Mouse (Mus musculus): ENCODE measurements around the gene Sult2a3. TPM values are rescaled to one million over a fixed set of nuclear protein-coding genes. Genes with fewer than 3 reads are reported as not detected.

The Sult2a3 gene
- polyA plus RNA-seq (2017; shearing (Covaris generic)): not detected

GRCm38 (mm10) chr7:14122944-14123343 lies at the start of gene Sult2a3:
Sult2a3 (minus strand) TSS chr7:14123044.

Other genes with a start within 250 kb of the Sult2a3 start
- gene Sult2a4, start 133.4 kb downstream of the Sult2a3 start, polyA plus RNA-seq (2017; shearing (Covaris generic)): not detected
- gene Sult2a6, start 131.8 kb upstream of the Sult2a3 start, polyA plus RNA-seq (2017; shearing (Covaris generic)): not detected
- under 1 TPM; 0.23 to 0.32 TPM for gene Obox8, start 210.5 kb upstream of the Sult2a3 start, polyA plus RNA-seq (2017; shearing (Covaris generic))

All from inflammation-experienced regulatory T-cells (primary cell).